Mouse (Mus musculus): ENCODE measurements at regions not wholly inside any gene's neighbourhood (a gene's known extent, or its start where the extent isn't known, plus 50 kb on each side); places are given as distances from the start of the nearest gene placed in this dataset.
"Not testable (repeated sequence)": the region's sequence is repeated elsewhere in the genome, so short reads cannot be mapped to it uniquely, and the experiment has no call there.

GRCm38 (mm10) chrX:93888480-93888879, 56.5 kb upstream of the Pdk3 start:
- no peak for DNase-seq

- DNase-seq, result no peak
Measured at GRCm38 (mm10) chrX:93888966-93889365, 57.0 kb upstream of the Pdk3 start.

- peak; percentile 3 to 11 for DNase-seq
Measured at GRCm38 (mm10) chrX:93889394-93890042, 57.5 kb upstream of the Pdk3 start.

GRCm38 (mm10) chrX:93896838-93897820, 65.1 kb upstream of the Pdk3 start:
- no peak for DNase-seq

- no peak for DNase-seq
Measured at GRCm38 (mm10) chrX:93903209-93903608, 65.2 kb upstream of the AU015836 start.

GRCm38 (mm10) chrX:93905531-93905930, 62.9 kb upstream of the AU015836 start:
- no peak for DNase-seq

GRCm38 (mm10) chrX:93911087-93911840, 57.2 kb upstream of the AU015836 start:
- DNase-seq, result peak; percentile 3 to 9

GRCm38 (mm10) chrX:93915548-93915947, 52.9 kb upstream of the AU015836 start:
- no peak for DNase-seq

GRCm38 (mm10) chrX:93917367-93917766, 51.1 kb upstream of the AU015836 start:
- DNase-seq, result not testable (repeated sequence)
